Mouse (Mus musculus) embryonic fibroblast, embryonic 13.5 days (primary cell): Measurements from ENCODE around the gene a.

Experiments used
- CTCF ChIP-seq: IDR thresholded peaks from 2 replicates; pipeline ENCODE4 v1.5.1; 2011; ENCODE audit warnings: mild to moderate bottlenecking, control low read depth, low read length, moderate library complexity, borderline replicate concordance; ENCODE audit not compliant: insufficient read depth
- POLR2A ChIP-seq: IDR thresholded peaks from 2 replicates; pipeline ENCODE4 v1.6.1; 2011; ENCODE audit warnings: low read depth, mild to moderate bottlenecking, control low read depth, low read length, moderate library complexity

DNA sequence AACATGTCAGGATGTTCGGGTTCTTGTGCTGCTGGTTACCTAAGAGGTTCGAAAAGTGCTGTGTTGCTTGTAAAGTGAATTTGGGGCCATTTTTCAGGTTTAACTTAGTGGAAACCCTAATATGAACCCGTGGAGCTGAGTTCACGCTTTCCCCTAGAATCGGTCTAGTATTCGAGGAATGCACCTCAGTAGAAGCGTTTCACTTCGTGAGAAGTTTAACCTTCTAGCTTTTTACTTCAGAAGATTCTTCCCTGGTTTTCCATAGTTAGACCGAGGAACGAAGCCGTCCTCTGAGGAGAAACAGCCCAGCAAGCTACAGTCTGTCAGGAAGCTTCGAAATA is 101.8 kb downstream of the a start:
- TF ChIP-seq POLR2A, result peak; percentile 7; the same call in 1 of the 2 replicates
- TF ChIP-seq CTCF, result no peak
